Mouse (Mus musculus): ENCODE results near the gene 1700129C05Rik.

1700129C05Rik gene

GRCm38 (mm10) chr14:59142793-59143192, at the start of gene 1700129C05Rik:
TSS of gene 1700129C05Rik (minus strand) at chr14:59142893.
- no peak for DNase-seq (ENCODE audit: low spot score)

- no peak for DNase-seq (ENCODE audit: low spot score)
Measured at GRCm38 (mm10) chr14:59186121-59186520, 43.4 kb upstream of the 1700129C05Rik start.

- DNase-seq (ENCODE audit: low spot score): no peak
Measured at GRCm38 (mm10) chr14:59185514-59185913, 42.8 kb upstream of the 1700129C05Rik start.

GRCm38 (mm10) chr14:59182732-59183131, 40.0 kb upstream of the 1700129C05Rik start:
- DNase-seq (ENCODE audit: low spot score): no peak

- DNase-seq (ENCODE audit: low spot score): no peak
Measured at GRCm38 (mm10) chr14:59178649-59179048, 36.0 kb upstream of the 1700129C05Rik start, which contains the start of gene Gm5142. TSS of gene Gm5142 (minus strand) at chr14:59178749.

GRCm38 (mm10) chr14:59157016-59157698, 14.5 kb upstream of the 1700129C05Rik start:
- no peak for DNase-seq (ENCODE audit: low spot score)

- no peak for DNase-seq (ENCODE audit: low spot score)
Measured at GRCm38 (mm10) chr14:59155589-59155988, 12.9 kb upstream of the 1700129C05Rik start.

- DNase-seq (ENCODE audit: low spot score): no peak
Measured at GRCm38 (mm10) chr14:59114281-59114680, 28.4 kb downstream of the 1700129C05Rik start.

GRCm38 (mm10) chr14:59104006-59104605, 38.6 kb downstream of the 1700129C05Rik start:
- DNase-seq (ENCODE audit: low spot score): no peak

GRCm38 (mm10) chr14:59093601-59094000, 49.1 kb downstream of the 1700129C05Rik start:
- DNase-seq (ENCODE audit: low spot score): no peak

- DNase-seq (ENCODE audit: low spot score): no peak
Measured at GRCm38 (mm10) chr14:59084396-59084795, 58.3 kb downstream of the 1700129C05Rik start.

All from urinary bladder, postnatal 10 days (tissue).